Mouse (Mus musculus) liver, embryonic 14.5 days (tissue): ENCODE measurements around the gene Crlf1. TPM values are rescaled to one million over a fixed set of nuclear protein-coding genes. Genes with fewer than 3 reads are reported as not detected.

Experiments
- ATAC-seq: fragments of 200-750 bp; cut with Nextera tagmentation; 2 replicates; pipeline ENCODE4 v1.8.0; 2017; ENCODE audit warnings: moderate number of reproducible peaks, mild to moderate bottlenecking, moderate library complexity; ENCODE audit not compliant: insufficient read depth
- DNase-seq, 3 experiments: peaks; one replicate each; pipeline ENCODE4 v3.0.0-alpha.2; 2012 to 2013; ENCODE audit warnings: low read depth in 3 of 3, low spot score in 3 of 3
- H3K27ac ChIP-seq: fragments of 300-500 bp; sonication (generic); 2 replicates; pipeline ENCODE4 v1.5.1; 2014; ENCODE audit warnings: moderate library complexity, mild to moderate bottlenecking, control low read depth, inconsistent platforms
- H3K27me3 ChIP-seq: fragments of 300-500 bp; sonication (generic); 2 replicates; pipeline ENCODE4 v1.6.1; 2014; ENCODE audit warnings: mild to moderate bottlenecking, low read length, moderate library complexity; ENCODE audit not compliant: control insufficient read depth, insufficient read depth
- H3K36me3 ChIP-seq: fragments of 300-500 bp; sonication (generic); replicated peaks from 2 replicates; pipeline ENCODE4 v1.6.1; 2014; ENCODE audit warnings: low read depth; ENCODE audit not compliant: control insufficient read depth, insufficient read depth
- H3K4me1 ChIP-seq, 2 experiments: fragments of 200-500 bp in 1 of 2; fragments of 300-500 bp in 1 of 2; sonication (generic) in 1 of 2; replicated peaks; 2 replicates each; pipeline ENCODE4 v1.6.1; 2012 to 2014; ENCODE audit warnings: antibody characterized with exemption in 1 of 2, inconsistent platforms in 1 of 2, low read length in 1 of 2; ENCODE audit not compliant: control insufficient read depth in 2 of 2, insufficient read depth in 2 of 2
- H3K4me2 ChIP-seq: fragments of 300-500 bp; sonication (generic); 2 replicates; pipeline ENCODE4 v1.6.1; 2014; ENCODE audit warnings: low read depth, mild to moderate bottlenecking, control low read depth, moderate library complexity
- H3K4me3 ChIP-seq, 2 experiments: fragments of 200-500 bp in 1 of 2; fragments of 300-500 bp in 1 of 2; sonication (generic) in 1 of 2; 2 replicates each; pipeline ENCODE4 v1.5.1; 2012 to 2014; ENCODE audit warnings: low read depth in 2 of 2, low read length in 2 of 2, mild to moderate bottlenecking in 2 of 2, control low read depth in 1 of 2, inconsistent platforms in 1 of 2, moderate library complexity in 1 of 2; ENCODE audit not compliant: insufficient read depth in 1 of 2
- H3K9ac ChIP-seq: fragments of 300-500 bp; sonication (generic); replicated peaks from 2 replicates; pipeline ENCODE4 v1.6.1; 2014; ENCODE audit warnings: mild to moderate bottlenecking, control low read depth, moderate library complexity
- H3K9me3 ChIP-seq: fragments of 300-500 bp; sonication (generic); 2 replicates; pipeline ENCODE4 v1.6.1; 2016; ENCODE audit warnings: low read length, mixed read lengths; ENCODE audit not compliant: control insufficient read depth
- CTCF ChIP-seq: IDR thresholded peaks from 2 replicates; pipeline ENCODE4 v1.5.1; 2016; ENCODE audit warnings: antibody characterized with exemption, low read depth, control low read depth
- EP300 ChIP-seq: IDR thresholded peaks from 2 replicates; pipeline ENCODE4 v1.6.1; 2016; ENCODE audit warnings: antibody characterized with exemption, low read depth
- WGBS: fragments of 180-500 bp; shearing (Covaris S2); extraction: QIAGEN DNeasy Blood & Tissue Kit; methylation state at CpG from one replicate; pipeline ENCODE4 v1.1.7; 2014; ENCODE audit not compliant: insufficient replicate concordance; 5-methylcytosine and 5-hydroxymethylcytosine counted together
- polyA plus RNA-seq, 2 experiments: library from polyadenylated mRNA; depleted of rRNA in 1 of 2; stranded (reverse) in 1 of 2; unstranded in 1 of 2; fragments of >200 nt; fragmentation: Nextera tagmentation in 1 of 2; extraction: Ambion mirVana in 1 of 2; gene quantifications; 2 replicates each; pipeline versions ENCODE4 v1.2.1 to v1.2.3; 2012 to 2014

Crlf1 gene
- polyA plus RNA-seq, 2 experiments: 1.9 to 3.7 TPM

DNA sequence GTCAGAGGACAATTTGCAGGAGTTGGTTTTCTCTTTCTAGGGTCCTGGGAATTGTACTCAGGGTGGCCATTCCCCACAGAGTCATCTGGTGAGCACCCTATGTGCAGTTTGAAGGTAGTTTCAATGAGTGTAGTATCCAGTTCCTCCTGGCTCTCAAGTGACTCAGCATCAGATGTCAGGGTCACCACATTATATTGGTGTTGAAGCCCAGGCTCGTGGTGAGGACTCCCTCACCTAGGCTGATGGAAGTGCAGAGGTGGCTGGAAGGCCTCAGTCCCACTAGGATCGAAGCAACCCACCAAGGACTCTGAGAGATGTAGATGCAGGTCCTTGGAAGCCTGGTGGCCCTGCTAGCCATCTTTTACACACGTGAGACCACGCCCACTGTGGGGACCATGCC is 53.5 kb downstream of the Crlf1 start:
- H3K27me3 ChIP-seq: no peaks in the 10 kb centered on the region
- ATAC-seq (no peak), DNase-seq (no peak)
- no peak overlapping the region for H3K4me3 ChIP-seq
- peaks cover 4 to 53% of the 10 kb centered on the region in 2 experiments for H3K4me1 ChIP-seq
- H3K9ac ChIP-seq: no peak overlapping the region
- TF ChIP-seq CTCF (no peak), EP300 (no peak)
- no peaks in the 10 kb centered on the region for H3K9me3 ChIP-seq
- H3K27ac ChIP-seq: no peak overlapping the region
- H3K36me3 ChIP-seq: no peaks in the 10 kb centered on the region
- WGBS: 51% methylated on average over 4 of the region's 4 CpGs
- H3K4me2 ChIP-seq: no peak overlapping the region

GRCm38 (mm10) chr8:70547762-70548161 is 54.8 kb downstream of the Crlf1 start:
- Histone ChIP-seq H3K9ac (no peak overlapping the region), H3K36me3 (no peaks in the 10 kb centered on the region), H3K4me3 (no peak overlapping the region), H3K9me3 (no peaks in the 10 kb centered on the region), H3K4me1 (peaks cover 3 to 57% of the 10 kb centered on the region in 2 experiments; a peak in 3 of 4 replicates), H3K27ac (no peak overlapping the region), H3K4me2 (no peak overlapping the region), H3K27me3 (no peaks in the 10 kb centered on the region)
- DNase-seq (no peak), ATAC-seq (no peak)
- no peak for TF ChIP-seq CTCF
- TF ChIP-seq EP300: no peak
- WGBS: 77% methylated on average over 6 of the region's 6 CpGs

DNA sequence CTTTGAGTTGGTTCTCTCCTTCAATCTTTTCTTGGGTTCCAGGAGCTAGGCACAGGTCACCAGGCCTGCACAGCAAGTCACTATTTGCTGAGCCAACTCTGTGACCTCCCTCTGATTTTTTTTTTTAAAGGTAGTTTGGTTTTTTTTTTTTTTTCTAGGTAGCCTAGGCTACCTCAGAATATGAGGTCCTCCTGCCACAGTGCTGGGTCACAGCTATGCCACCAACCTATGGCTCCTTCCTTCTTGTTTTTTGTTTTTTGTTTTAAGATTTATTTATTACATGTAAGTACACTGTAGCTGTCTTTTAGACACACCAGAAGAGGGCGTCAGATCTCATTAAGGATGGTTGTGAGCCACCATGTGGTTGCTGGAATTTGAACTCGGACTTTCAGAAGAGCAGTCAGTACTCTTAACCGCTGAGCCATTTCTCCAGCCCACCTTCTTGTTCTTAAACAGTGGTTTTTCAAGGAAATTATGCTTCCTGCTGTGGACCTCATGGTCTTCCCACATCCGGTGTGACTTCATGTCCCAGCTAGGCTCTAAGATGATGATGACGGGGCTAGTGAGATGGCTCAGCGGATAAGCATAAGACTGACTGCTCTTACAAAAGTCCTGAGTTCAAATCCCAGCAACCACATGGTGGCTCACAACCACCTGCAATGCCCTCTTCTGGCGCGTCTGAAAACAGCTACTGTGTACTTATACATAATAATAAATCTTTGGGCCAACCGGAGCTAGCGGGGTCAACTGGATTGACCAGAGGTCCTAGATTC is 56.6 kb downstream of the Crlf1 start:
- no peaks in the 10 kb centered on the region for H3K9me3 ChIP-seq
- 44% methylated on average over 10 of the region's 10 CpGs for WGBS
- H3K27ac ChIP-seq: no peak overlapping the region
- ATAC-seq (no peak), DNase-seq (no peak)
- TF ChIP-seq CTCF (peak; percentile 27), EP300 (no peak)
- no peak overlapping the region for H3K4me3 ChIP-seq
- H3K27me3 ChIP-seq: no peaks in the 10 kb centered on the region
- H3K36me3 ChIP-seq: no peaks in the 10 kb centered on the region
- H3K4me2 ChIP-seq: no peak overlapping the region
- peaks cover 3 to 60% of the 10 kb centered on the region in 2 experiments; a peak in 3 of 4 replicates for H3K4me1 ChIP-seq
- no peak overlapping the region for H3K9ac ChIP-seq

- Histone ChIP-seq H3K9ac (no peak overlapping the region), H3K4me3 (no peak overlapping the region), H3K9me3 (no peaks in the 10 kb centered on the region), H3K4me2 (no peak overlapping the region), H3K36me3 (no peaks in the 10 kb centered on the region), H3K27ac (no peak overlapping the region), H3K27me3 (no peaks in the 10 kb centered on the region), H3K4me1 (peaks cover 3 to 58% of the 10 kb centered on the region in 2 experiments)
- WGBS: 34% methylated on average over 3 of the region's 3 CpGs
- ATAC-seq (no peak), DNase-seq (no peak)
- TF ChIP-seq CTCF (no peak), EP300 (no peak)
These were observed 58.7 kb downstream of the Crlf1 start for GRCm38 (mm10) chr8:70551558-70552161.

- H3K9ac ChIP-seq: no peak overlapping the region
- no peaks in the 10 kb centered on the region for H3K9me3 ChIP-seq
- DNase-seq (no peak), ATAC-seq (no peak)
- H3K4me3 ChIP-seq: no peak overlapping the region
- no peaks in the 10 kb centered on the region for H3K36me3 ChIP-seq
- TF ChIP-seq EP300: no peak
- no peak for TF ChIP-seq CTCF
- no peaks in the 10 kb centered on the region for H3K27me3 ChIP-seq
- 29% methylated on average over 1 of the region's 1 CpGs for WGBS
- H3K27ac ChIP-seq: no peak overlapping the region
- peaks cover 3 to 63% of the 10 kb centered on the region in 2 experiments for H3K4me1 ChIP-seq
- H3K4me2 ChIP-seq: no peak overlapping the region
These were observed 59.9 kb downstream of the Crlf1 start for GRCm38 (mm10) chr8:70552836-70553235.

Other genes starting within 250 kb of the Crlf1 start
- gene Homer3, start 210.3 kb upstream of the Crlf1 start, polyA plus RNA-seq (2012; rRNA removed): 5.5 and 6.5 TPM in 2 replicates
- gene Homer3, start 210.3 kb upstream of the Crlf1 start, polyA plus RNA-seq (2014; fragmentation: Nextera tagmentation; extraction: Ambion mirVana): 3.9 and 4.2 TPM in 2 replicates
- 17.9 and 20.3 TPM in 2 replicates for gene Ddx49, start 190.7 kb upstream of the Crlf1 start, polyA plus RNA-seq (2012; rRNA removed)
- gene Ddx49, start 190.7 kb upstream of the Crlf1 start, polyA plus RNA-seq (2014; fragmentation: Nextera tagmentation; extraction: Ambion mirVana): 20.8 and 22.3 TPM in 2 replicates
- 138 and 180 TPM in 2 replicates for gene Cope, start 190.6 kb upstream of the Crlf1 start, polyA plus RNA-seq (2012; rRNA removed)
- 164 and 171 TPM in 2 replicates for gene Cope, start 190.6 kb upstream of the Crlf1 start, polyA plus RNA-seq (2014; fragmentation: Nextera tagmentation; extraction: Ambion mirVana)
- 0.09 and 0.14 TPM in 2 replicates for gene Cers1, start 177.4 kb upstream of the Crlf1 start, polyA plus RNA-seq (2012; rRNA removed)
- not detected in 2 replicates for gene Cers1, start 177.4 kb upstream of the Crlf1 start, polyA plus RNA-seq (2014; fragmentation: Nextera tagmentation; extraction: Ambion mirVana)
- 0.16 and 0.22 TPM in 2 replicates for gene Gdf1, start 163.3 kb upstream of the Crlf1 start, polyA plus RNA-seq (2012; rRNA removed)
- gene Gdf1, start 163.3 kb upstream of the Crlf1 start, polyA plus RNA-seq (2014; fragmentation: Nextera tagmentation; extraction: Ambion mirVana): not detected in 2 replicates
- gene Upf1, start 139.9 kb upstream of the Crlf1 start, polyA plus RNA-seq (2012; rRNA removed): 12.3 and 14.1 TPM in 2 replicates
- 9.3 and 11.6 TPM in 2 replicates for gene Upf1, start 139.9 kb upstream of the Crlf1 start, polyA plus RNA-seq (2014; fragmentation: Nextera tagmentation; extraction: Ambion mirVana)
- gene Comp, start 119.6 kb upstream of the Crlf1 start, polyA plus RNA-seq (2012; rRNA removed): 0.39 and 0.47 TPM in 2 replicates
- gene Comp, start 119.6 kb upstream of the Crlf1 start, polyA plus RNA-seq (2014; fragmentation: Nextera tagmentation; extraction: Ambion mirVana): 0.29 and 0.85 TPM in 2 replicates
- gene Crtc1, start 53.6 kb upstream of the Crlf1 start, polyA plus RNA-seq (2012; rRNA removed): 3.9 and 4.5 TPM in 2 replicates
- gene Crtc1, start 53.6 kb upstream of the Crlf1 start, polyA plus RNA-seq (2014; fragmentation: Nextera tagmentation; extraction: Ambion mirVana): 2.9 and 3.9 TPM in 2 replicates
- 6.5 and 7.1 TPM in 2 replicates for gene Klhl26, start 16.2 kb upstream of the Crlf1 start, polyA plus RNA-seq (2012; rRNA removed)
- gene Klhl26, start 16.2 kb upstream of the Crlf1 start, polyA plus RNA-seq (2014; fragmentation: Nextera tagmentation; extraction: Ambion mirVana): 5.0 and 6.0 TPM in 2 replicates
- gene Tmem59l, start 5.8 kb upstream of the Crlf1 start, polyA plus RNA-seq (2012; rRNA removed): 0.03 and 0.09 TPM in 2 replicates
- not detected in 2 replicates for gene Tmem59l, start 5.8 kb upstream of the Crlf1 start, polyA plus RNA-seq (2014; fragmentation: Nextera tagmentation; extraction: Ambion mirVana)
- 55.1 and 71.6 TPM in 2 replicates for gene Rex1bd, start 13.6 kb downstream of the Crlf1 start, polyA plus RNA-seq (2012; rRNA removed)
- 72.0 and 74.2 TPM in 2 replicates for gene Rex1bd, start 13.6 kb downstream of the Crlf1 start, polyA plus RNA-seq (2014; fragmentation: Nextera tagmentation; extraction: Ambion mirVana)
- 553 and 870 TPM in 2 replicates for gene Uba52, start 17.6 kb downstream of the Crlf1 start, polyA plus RNA-seq (2012; rRNA removed)
- gene Uba52, start 17.6 kb downstream of the Crlf1 start, polyA plus RNA-seq (2014; fragmentation: Nextera tagmentation; extraction: Ambion mirVana): 738 and 773 TPM in 2 replicates
- 140 and 149 TPM in 2 replicates for gene Fkbp8, start 34.6 kb downstream of the Crlf1 start, polyA plus RNA-seq (2012; rRNA removed)
- 114 and 135 TPM in 2 replicates for gene Fkbp8, start 34.6 kb downstream of the Crlf1 start, polyA plus RNA-seq (2014; fragmentation: Nextera tagmentation; extraction: Ambion mirVana)
- 28.9 and 30.8 TPM in 2 replicates for gene Kxd1, start 34.8 kb downstream of the Crlf1 start, polyA plus RNA-seq (2012; rRNA removed)
- 32.6 and 33.3 TPM in 2 replicates for gene Kxd1, start 34.8 kb downstream of the Crlf1 start, polyA plus RNA-seq (2014; fragmentation: Nextera tagmentation; extraction: Ambion mirVana)
- 8.9 and 9.6 TPM in 2 replicates for gene Ell, start 46.3 kb downstream of the Crlf1 start, polyA plus RNA-seq (2012; rRNA removed)
- gene Ell, start 46.3 kb downstream of the Crlf1 start, polyA plus RNA-seq (2014; fragmentation: Nextera tagmentation; extraction: Ambion mirVana): 7.7 and 9.2 TPM in 2 replicates
- 61.3 and 62.4 TPM in 2 replicates for gene Isyna1, start 101.2 kb downstream of the Crlf1 start, polyA plus RNA-seq (2012; rRNA removed)
- gene Isyna1, start 101.2 kb downstream of the Crlf1 start, polyA plus RNA-seq (2014; fragmentation: Nextera tagmentation; extraction: Ambion mirVana): 30.2 and 34.2 TPM in 2 replicates
- gene Ssbp4, start 115.7 kb downstream of the Crlf1 start, polyA plus RNA-seq (2012; rRNA removed): 36.3 and 50.8 TPM in 2 replicates
- gene Ssbp4, start 115.7 kb downstream of the Crlf1 start, polyA plus RNA-seq (2014; fragmentation: Nextera tagmentation; extraction: Ambion mirVana): 49.5 and 61.7 TPM in 2 replicates
- 4.3 and 5.3 TPM in 2 replicates for gene Lrrc25, start 123.0 kb downstream of the Crlf1 start, polyA plus RNA-seq (2012; rRNA removed)
- gene Lrrc25, start 123.0 kb downstream of the Crlf1 start, polyA plus RNA-seq (2014; fragmentation: Nextera tagmentation; extraction: Ambion mirVana): 4.7 TPM in 2 replicates
- 6.3 and 9.0 TPM in 2 replicates for gene Gdf15, start 139.3 kb downstream of the Crlf1 start, polyA plus RNA-seq (2012; rRNA removed)
- gene Gdf15, start 139.3 kb downstream of the Crlf1 start, polyA plus RNA-seq (2014; fragmentation: Nextera tagmentation; extraction: Ambion mirVana): 1.2 and 2.8 TPM in 2 replicates
- gene Pgpep1, start 167.2 kb downstream of the Crlf1 start, polyA plus RNA-seq (2012; rRNA removed): 7.6 and 8.6 TPM in 2 replicates
- 19.8 and 23.5 TPM in 2 replicates for gene Pgpep1, start 167.2 kb downstream of the Crlf1 start, polyA plus RNA-seq (2014; fragmentation: Nextera tagmentation; extraction: Ambion mirVana)
- 134 and 478 TPM in 2 replicates for gene Lsm4, start 180.1 kb downstream of the Crlf1 start, polyA plus RNA-seq (2012; rRNA removed)
- gene Lsm4, start 180.1 kb downstream of the Crlf1 start, polyA plus RNA-seq (2014; fragmentation: Nextera tagmentation; extraction: Ambion mirVana): 160 and 176 TPM in 2 replicates
- 28.4 and 29.4 TPM in 2 replicates for gene Jund, start 205.8 kb downstream of the Crlf1 start, polyA plus RNA-seq (2012; rRNA removed)
- 20.3 and 21.8 TPM in 2 replicates for gene Jund, start 205.8 kb downstream of the Crlf1 start, polyA plus RNA-seq (2014; fragmentation: Nextera tagmentation; extraction: Ambion mirVana)
- gene Iqcn, start 210.3 kb downstream of the Crlf1 start, polyA plus RNA-seq (2012; rRNA removed): not detected in 2 replicates
- not detected in 2 replicates for gene Iqcn, start 210.3 kb downstream of the Crlf1 start, polyA plus RNA-seq (2014; fragmentation: Nextera tagmentation; extraction: Ambion mirVana)
- 0.04 TPM in 1 of 2 replicates, not detected in the other for gene Gm3336, start 225.4 kb downstream of the Crlf1 start, polyA plus RNA-seq (2012; rRNA removed)
- 0.11 TPM in 2 replicates for gene Gm3336, start 225.4 kb downstream of the Crlf1 start, polyA plus RNA-seq (2014; fragmentation: Nextera tagmentation; extraction: Ambion mirVana)
- gene Pde4c, start 230.6 kb downstream of the Crlf1 start, polyA plus RNA-seq (2012; rRNA removed): 1.6 TPM in 2 replicates
- 0.34 and 0.74 TPM in 2 replicates for gene Pde4c, start 230.6 kb downstream of the Crlf1 start, polyA plus RNA-seq (2014; fragmentation: Nextera tagmentation; extraction: Ambion mirVana)